Mouse (Mus musculus) fat pad, adult 2 months (tissue): ENCODE results near the gene Ahdc1.

ENCODE experiments used
- DNase-seq: peaks from one replicate; pipeline ENCODE4 v3.0.0-alpha.2; 2011; ENCODE audit warnings: low read depth, low spot score; ENCODE audit errors: extremely low read depth

Gene Ahdc1

GRCm38 (mm10) chr4:133118775-133119375 is 107.8 kb downstream of the Ahdc1 start:
- no peak for DNase-seq

- no peak for DNase-seq
Measured at GRCm38 (mm10) chr4:133119579-133119978, 108.5 kb downstream of the Ahdc1 start.

GRCm38 (mm10) chr4:133120833-133121321 is 109.8 kb downstream of the Ahdc1 start:
- no peak for DNase-seq

GRCm38 (mm10) chr4:133121416-133121815 is 110.4 kb downstream of the Ahdc1 start:
- no peak for DNase-seq

- no peak for DNase-seq
Measured at GRCm38 (mm10) chr4:133121974-133122637, 111.0 kb downstream of the Ahdc1 start.

GRCm38 (mm10) chr4:133127079-133127478 is 116.0 kb downstream of the Ahdc1 start:
- no peak for DNase-seq
